Mouse (Mus musculus) limb, embryonic 15.5 days (tissue): Measurements from ENCODE around the gene Gm10037. TPM values are rescaled to one million over a fixed set of nuclear protein-coding genes. Genes with fewer than 3 reads are reported as not detected.

Experiments used
- polyA plus RNA-seq: library from polyadenylated mRNA; unstranded; fragments of >200 nt; fragmentation: Nextera tagmentation; extraction: Ambion mirVana; gene quantifications from 2 replicates; pipeline ENCODE4 v1.2.1, GENCODE M21; 2015

Gm10037 gene
- polyA plus RNA-seq, 1 experiment from 2014 or later, result 4.0 TPM

Other genes starting within 250 kb of the Gm10037 start
- gene Zfp729b, start 221.4 kb upstream of the Gm10037 start, polyA plus RNA-seq, result 3.8 and 4.6 TPM in 2 replicates
- gene Gm49345, start 193.3 kb upstream of the Gm10037 start, polyA plus RNA-seq, result 0.56 TPM in 1 of 2 replicates, not detected in the other
- 2.1 and 3.2 TPM in 2 replicates for gene Zfp729a, start 193.3 kb upstream of the Gm10037 start, polyA plus RNA-seq
- 10.0 and 10.2 TPM in 2 replicates for gene Zfp738, start 144.0 kb upstream of the Gm10037 start, polyA plus RNA-seq
- 6.4 and 6.8 TPM in 2 replicates for gene Zfp65, start 101.9 kb upstream of the Gm10037 start, polyA plus RNA-seq
- 5.4 and 6.7 TPM in 2 replicates for gene Zfp85, start 75.9 kb upstream of the Gm10037 start, polyA plus RNA-seq
- gene Zfp493, start 51.4 kb upstream of the Gm10037 start, polyA plus RNA-seq, result 1.8 and 2.0 TPM in 2 replicates
- 7.2 and 8.2 TPM in 2 replicates for gene Zfp273, start 17.4 kb upstream of the Gm10037 start, polyA plus RNA-seq
- not detected in 2 replicates for gene BC048507, start 32.2 kb downstream of the Gm10037 start, polyA plus RNA-seq